Mouse (Mus musculus) heart, postnatal 0 days (tissue): ENCODE measurements around the gene Ormdl3.

Experiments used
- CTCF ChIP-seq: IDR thresholded peaks from 2 replicates; pipeline ENCODE4 v1.5.1; 2016; ENCODE audit warnings: antibody characterized with exemption, control low read depth, low read depth
- EP300 ChIP-seq: IDR thresholded peaks from 2 replicates; pipeline ENCODE4 v1.6.1; 2016; ENCODE audit warnings: antibody characterized with exemption, low read depth

GRCm38 (mm10) chr11:98577776-98578175 lies 9.4 kb downstream of the Ormdl3 start:
- TF ChIP-seq CTCF (no peak), EP300 (no peak)
